In the genomic region with DNA sequence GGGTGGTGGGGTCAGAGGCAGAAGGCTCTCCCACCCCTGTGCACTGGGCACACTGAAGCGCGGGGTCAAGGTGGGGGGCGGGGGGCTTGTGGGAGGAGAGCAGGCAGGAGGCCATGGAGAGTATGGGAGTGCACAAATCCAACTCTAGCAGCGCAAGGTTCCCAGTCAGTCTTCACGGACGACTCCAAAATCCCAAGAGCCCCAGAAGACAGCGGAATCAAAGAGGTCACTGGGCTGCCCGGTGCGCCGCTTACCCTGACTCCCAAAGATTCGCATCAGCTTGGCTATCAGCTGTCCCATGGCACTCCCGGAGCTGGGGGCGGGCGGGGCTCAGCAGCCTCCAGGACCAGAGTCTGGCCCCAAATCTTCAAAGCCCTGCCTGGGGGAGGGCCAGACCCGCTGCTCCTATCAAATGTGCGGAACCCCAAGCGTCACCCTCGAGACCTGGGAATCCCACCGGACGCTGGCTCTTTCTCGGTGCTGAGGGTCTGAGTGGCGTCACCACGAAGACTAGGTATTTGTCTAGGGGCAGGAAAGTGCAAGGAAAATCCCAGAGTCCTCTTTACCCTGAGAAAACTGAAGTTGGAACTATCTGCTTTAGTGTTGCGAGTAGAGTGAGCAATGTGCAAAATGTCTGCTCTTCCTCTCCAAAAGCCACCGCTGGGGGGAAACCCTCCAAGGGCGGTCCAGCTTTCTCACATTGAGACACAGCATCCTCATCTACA, we compare ENCODE assay signal across 8 mouse cellular contexts. TPM values are rescaled to one million over a fixed set of nuclear protein-coding genes. Genes with fewer than 3 reads are reported as not detected.
DNase-seq lines count a peak whose midpoint lies in the region; ATAC-seq and TF ChIP-seq lines count a peak whose summit lies in the region.

Arl5c (minus strand) TSS at position 618 of the 725 bp plus-strand sequence.

- no peaks in the 10 kb centered on the region for H3K9me3 ChIP-seq in heart, embryonic 16.5 days (replicated peaks; ENCODE audit: control insufficient read depth, low read length)
- H3K9me3 ChIP-seq in limb, embryonic 13.5 days, result no peaks in the 10 kb centered on the region
- no peaks in the 10 kb centered on the region for H3K9me3 ChIP-seq in midbrain, embryonic 14.5 days (ENCODE audit: control insufficient read depth, low read length)

- WGBS in heart, embryonic 16.5 days, result 1% methylated on average over 26 of the region's 26 CpGs
- WGBS in limb, embryonic 13.5 days, result 1% methylated on average over 26 of the region's 26 CpGs
- WGBS in midbrain, embryonic 14.5 days, result 1% methylated on average over 26 of the region's 26 CpGs

- H3K4me2 ChIP-seq in heart, embryonic 16.5 days (ENCODE audit: low read depth, low read length), result peak within 1 kb of the TSS; percentile 83
- peak within 1 kb of the TSS; percentile 92 for H3K4me2 ChIP-seq in limb, embryonic 13.5 days (replicated peaks)
- H3K4me2 ChIP-seq in midbrain, embryonic 14.5 days (ENCODE audit: low read length), result peak within 1 kb of the TSS; percentile 69

- TF ChIP-seq CTCF in left cerebral cortex, adult 2 months (IDR thresholded peaks at IDR 0.05), result peak; percentile 51

- intact Hi-C loops in left cerebral cortex, adult 2 months (cut with DNase I), result no loop called here
- intact Hi-C loops in left cerebral cortex, postnatal 25 days (cut with DNase I), result no loop called here

- H3K4me3 ChIP-seq in left cerebral cortex, adult 2 months, result peak within 1 kb of the TSS; percentile 49
- peak within 1 kb of the TSS; percentile 59 for H3K4me3 ChIP-seq in heart, embryonic 16.5 days (ENCODE audit: low read length)
- H3K4me3 ChIP-seq in limb, embryonic 13.5 days, result peak within 1 kb of the TSS; percentile 54
- H3K4me3 ChIP-seq in midbrain, embryonic 14.5 days (replicated peaks; ENCODE audit: low read depth, low read length), result peak within 1 kb of the TSS; percentile 38

- peak; percentile 20; the same call in 1 of the 2 replicates for ATAC-seq in heart, embryonic 16.5 days (replicated peaks; ENCODE audit: extremely low read depth, insufficient read depth, low FRiP score)
- peak; percentile 42; the same call in 1 of the 2 replicates for ATAC-seq in limb, embryonic 13.5 days (ENCODE audit: low FRiP score, low read depth)
- ATAC-seq in midbrain, embryonic 14.5 days (ENCODE audit: low FRiP score, low TSS enrichment), result peak; percentile 37; the same call in 1 of the 2 replicates

- peaks cover 7% of the 10 kb centered on the region; the same call in 1 of the 2 replicates for H3K4me1 ChIP-seq in heart, embryonic 16.5 days (ENCODE audit: control insufficient read depth, insufficient read depth, low read length)
- H3K4me1 ChIP-seq in limb, embryonic 13.5 days, result peaks cover 21% of the 10 kb centered on the region
- H3K4me1 ChIP-seq in midbrain, embryonic 14.5 days (ENCODE audit: control insufficient read depth, insufficient read depth, low read length), result peaks cover 6% of the 10 kb centered on the region

- peak in 1 of 2 experiments; percentile 35 for DNase-seq in left cerebral cortex, adult 2 months (ENCODE audit: extremely low spot score in 1 of 2, low spot score in 2 of 2)
- DNase-seq in left cerebral cortex, adult 9 months (ENCODE audit: low spot score in 2 of 2), result no peak
- peak; percentile 65 for DNase-seq in embryo, embryonic 9.5 days (ENCODE audit: extremely low spot score)
- peak; percentile 59 for DNase-seq in midbrain, embryonic 14.5 days
- DNase-seq in thymus, adult 18-20 months, result peak; percentile 73 to 79
- no peak for DNase-seq in left cerebral cortex, postnatal 25 days (ENCODE audit: low spot score in 2 of 2)

- H3K36me3 ChIP-seq in heart, embryonic 16.5 days (ENCODE audit: control insufficient read depth, insufficient read depth), result no peaks in the 10 kb centered on the region
- H3K36me3 ChIP-seq in limb, embryonic 13.5 days, result no peaks in the 10 kb centered on the region
- no peaks in the 10 kb centered on the region for H3K36me3 ChIP-seq in midbrain, embryonic 14.5 days (ENCODE audit: control insufficient read depth, insufficient read depth, low read length)

- peak within 1 kb of the TSS; percentile 71 for H3K9ac ChIP-seq in heart, embryonic 16.5 days (ENCODE audit: low read length)
- peak within 1 kb of the TSS; percentile 67 for H3K9ac ChIP-seq in limb, embryonic 13.5 days
- H3K9ac ChIP-seq in midbrain, embryonic 14.5 days (replicated peaks; ENCODE audit: low read length), result peak within 1 kb of the TSS; percentile 39

- H3K27ac ChIP-seq in left cerebral cortex, adult 2 months, result no peak within 1 kb of the TSS; the same call in 1 of the 2 replicates
- peak within 1 kb of the TSS; percentile 54; the same call in 1 of the 2 replicates for H3K27ac ChIP-seq in heart, embryonic 16.5 days (ENCODE audit: low read length)
- no peak within 1 kb of the TSS for H3K27ac ChIP-seq in limb, embryonic 13.5 days
- H3K27ac ChIP-seq in midbrain, embryonic 14.5 days (replicated peaks; ENCODE audit: low read depth, low read length), result no peak within 1 kb of the TSS

- H3K27me3 ChIP-seq in heart, embryonic 16.5 days (ENCODE audit: control insufficient read depth, insufficient read depth, low read length), result peaks cover 12% of the 10 kb centered on the region
- H3K27me3 ChIP-seq in limb, embryonic 13.5 days, result peaks cover 18% of the 10 kb centered on the region
- H3K27me3 ChIP-seq in midbrain, embryonic 14.5 days (ENCODE audit: control insufficient read depth, insufficient read depth, low read length), result no peaks in the 10 kb centered on the region

RNA-seq across cellular contexts. Expression of gene Arl5c, which starts in this region (rescaled TPM):
- total RNA-seq in left cerebral cortex, adult 2 months (2021), result 1 to 10 TPM; 1.2 TPM
- 7.7 and 13.2 TPM in 2 replicates for polyA plus RNA-seq in heart, embryonic 16.5 days (2015; fragmentation: Nextera tagmentation; extraction: Ambion mirVana)
- 7.0 and 8.8 TPM in 2 replicates for polyA plus RNA-seq in limb, embryonic 13.5 days (2015; fragmentation: Nextera tagmentation; extraction: Ambion mirVana)
- polyA plus RNA-seq in midbrain, embryonic 14.5 days (2014; fragmentation: Nextera tagmentation; extraction: Ambion mirVana), result 7.1 and 12.1 TPM in 2 replicates
- total RNA-seq in left cerebral cortex, postnatal 25 days (2021), result 1 to 10 TPM in 1 of 2 experiments, under 1 TPM in 1; 0.89 to 1.7 TPM

Comparison
In these comparisons a context has a peak if more than half of its experiments do, and no peak if none do; other contexts are left out.
1. DNase-seq: peak in embryo, embryonic 9.5 days (single experiment), midbrain, embryonic 14.5 days (single experiment) and thymus, adult 18-20 months (2 of 2); none in left cerebral cortex, adult 9 months (0 of 2) and left cerebral cortex, postnatal 25 days (0 of 2).
2. Peak in every context shown above with its lines, with median percentiles within 50 percentile points of each other: H3K4me3 ChIP-seq, ATAC-seq, H3K4me2 ChIP-seq and H3K9ac ChIP-seq.